ENCODE assay signal across 8 mouse cellular contexts in genomic region chr16:20621991-20622685, GRCm38 (mm10). TPM values are rescaled to one million over a fixed set of nuclear protein-coding genes. Genes with fewer than 3 reads are reported as not detected.
A peak's percentile ranks its signal among the peaks of the same experiment; 100 is the strongest.
DNase-seq lines count a peak whose midpoint lies in the region; ATAC-seq and TF ChIP-seq lines count a peak whose summit lies in the region.

No protein-coding gene starts in this region.

- WGBS in intestine, embryonic 16.5 days: under 1% methylated on average over 35 of the region's 37 CpGs
- WGBS in limb, embryonic 15.5 days: under 1% methylated on average over 37 of the region's 37 CpGs
- under 1% methylated on average over 36 of the region's 37 CpGs for WGBS in midbrain, embryonic 15.5 days
- under 1% methylated on average over 37 of the region's 37 CpGs for WGBS in stomach, embryonic 15.5 days

- ATAC-seq in Patski: peak; percentile 25
- ATAC-seq in granulocyte monocyte progenitor cell, adult 5-6 weeks (replicated peaks; ENCODE audit: poor library complexity, severe bottlenecking): peak; percentile 80
- ATAC-seq in intestine, embryonic 16.5 days: peak; percentile 81
- no peak for ATAC-seq in limb, embryonic 15.5 days (ENCODE audit: insufficient number of reproducible peaks, low FRiP score, low TSS enrichment, low read depth)
- ATAC-seq in midbrain, embryonic 15.5 days (replicated peaks): peak; percentile 79
- ATAC-seq in stomach, embryonic 15.5 days (ENCODE audit: insufficient read depth, low FRiP score, low read depth): peak; percentile 28; the same call in 1 of the 2 replicates

- TF ChIP-seq CTCF in Patski (IDR thresholded peaks at IDR 0.05): no peak

- H3K36me3 ChIP-seq in intestine, embryonic 16.5 days (ENCODE audit: control insufficient read depth, insufficient read depth, low read length): no peaks in the 10 kb centered on the region
- peaks cover 7% of the 10 kb centered on the region for H3K36me3 ChIP-seq in limb, embryonic 15.5 days
- no peaks in the 10 kb centered on the region; the same call in 1 of the 2 replicates for H3K36me3 ChIP-seq in midbrain, embryonic 15.5 days (replicated peaks)
- H3K36me3 ChIP-seq in stomach, embryonic 15.5 days: no peaks in the 10 kb centered on the region

- H3K9me3 ChIP-seq in intestine, embryonic 16.5 days (ENCODE audit: control insufficient read depth, low read length): no peaks in the 10 kb centered on the region
- H3K9me3 ChIP-seq in limb, embryonic 15.5 days: no peaks in the 10 kb centered on the region
- no peaks in the 10 kb centered on the region for H3K9me3 ChIP-seq in midbrain, embryonic 15.5 days
- H3K9me3 ChIP-seq in stomach, embryonic 15.5 days: no peaks in the 10 kb centered on the region

- POLR2A ChIA-PET in Patski (lab: Charles Lee): interaction anchor here (1.0 kb wide), 1 partner anchor 9 kb away, joined by 5 read pairs; no protein-coding TSS in a partner anchor

- peak overlapping the region; percentile 76 for H3K4me3 ChIP-seq in intestine, embryonic 16.5 days (ENCODE audit: low read length)
- peak overlapping the region; percentile 69 for H3K4me3 ChIP-seq in limb, embryonic 15.5 days
- peak overlapping the region; percentile 95 for H3K4me3 ChIP-seq in midbrain, embryonic 15.5 days
- H3K4me3 ChIP-seq in stomach, embryonic 15.5 days (replicated peaks): peak overlapping the region; percentile 67

- in situ Hi-C loops in Patski (cut with MboI; ENCODE audit: low pct_unique_long_range_greater_than_20kb): no loop called here

- H3K9ac ChIP-seq in intestine, embryonic 16.5 days (ENCODE audit: low read depth, low read length): peak overlapping the region; percentile 78
- peak overlapping the region; percentile 54; the same call in 1 of the 2 replicates for H3K9ac ChIP-seq in limb, embryonic 15.5 days
- peak overlapping the region; percentile 87 for H3K9ac ChIP-seq in midbrain, embryonic 15.5 days
- 0 out of 2 replicates have a peak overlapping the region, but pooled peaks have one; percentile 20 for H3K9ac ChIP-seq in stomach, embryonic 15.5 days

- H3K4me1 ChIP-seq in intestine, embryonic 16.5 days (ENCODE audit: control insufficient read depth, insufficient read depth, low read length): peaks cover 14% of the 10 kb centered on the region
- H3K4me1 ChIP-seq in limb, embryonic 15.5 days: peaks cover 35% of the 10 kb centered on the region
- H3K4me1 ChIP-seq in midbrain, embryonic 15.5 days: peaks cover 28% of the 10 kb centered on the region
- peaks cover 24% of the 10 kb centered on the region for H3K4me1 ChIP-seq in stomach, embryonic 15.5 days

- CTCF ChIA-PET in Patski (lab: Charles Lee): no interaction called here

- no peaks in the 10 kb centered on the region for H3K27me3 ChIP-seq in Patski
- H3K27me3 ChIP-seq in intestine, embryonic 16.5 days (replicated peaks; ENCODE audit: control insufficient read depth, insufficient read depth, low read length): peaks cover 14% of the 10 kb centered on the region
- peaks cover 50% of the 10 kb centered on the region for H3K27me3 ChIP-seq in limb, embryonic 15.5 days
- H3K27me3 ChIP-seq in midbrain, embryonic 15.5 days (replicated peaks): no peaks in the 10 kb centered on the region
- H3K27me3 ChIP-seq in stomach, embryonic 15.5 days (replicated peaks): peaks cover 32% of the 10 kb centered on the region

- DNase-seq in 3134 (ENCODE audit: extremely low read depth, insufficient read length, low spot score) (peak; percentile 92), Patski (ENCODE audit: low read depth, low spot score) (no peak)
- peak; percentile 37 to 64 for DNase-seq in cerebellum, postnatal 4 days (ENCODE audit: low spot score in 2 of 2)

- peak overlapping the region; percentile 99 for H3K4me2 ChIP-seq in intestine, embryonic 16.5 days (ENCODE audit: low read depth, low read length)
- peak overlapping the region; percentile 100 for H3K4me2 ChIP-seq in limb, embryonic 15.5 days
- peak overlapping the region; percentile 93 for H3K4me2 ChIP-seq in midbrain, embryonic 15.5 days
- H3K4me2 ChIP-seq in stomach, embryonic 15.5 days: peak overlapping the region; percentile 97

- H3K27ac ChIP-seq in intestine, embryonic 16.5 days (ENCODE audit: low read length): peak overlapping the region; percentile 22; the same call in 1 of the 2 replicates
- H3K27ac ChIP-seq in limb, embryonic 15.5 days: peak overlapping the region; percentile 48; the same call in 1 of the 2 replicates
- peak overlapping the region; percentile 93 for H3K27ac ChIP-seq in midbrain, embryonic 15.5 days
- H3K27ac ChIP-seq in stomach, embryonic 15.5 days: 0 out of 2 replicates have a peak overlapping the region, but pooled peaks have one; percentile 14

RNA-seq across cellular contexts. Expression of gene Camk2n2, which starts 1.1 kb away (rescaled TPM):
- polyA plus RNA-seq in Patski (2021): 11.5 TPM
- 0.56 TPM in 1 of 2 replicates, not detected in the other for total RNA-seq in granulocyte monocyte progenitor cell, adult 5-6 weeks (2014; fragmentation: Nextera tagmentation)
- 0.43 and 1.8 TPM in 2 replicates for total RNA-seq in granulocyte monocyte progenitor cell, adult 5-6 weeks (2017)
- polyA plus RNA-seq in intestine, embryonic 16.5 days (2015; fragmentation: Nextera tagmentation; extraction: Ambion mirVana): 0.38 and 0.40 TPM in 2 replicates
- polyA plus RNA-seq in limb, embryonic 15.5 days (2015; fragmentation: Nextera tagmentation; extraction: Ambion mirVana): 1.1 and 1.2 TPM in 2 replicates
- polyA plus RNA-seq in midbrain, embryonic 15.5 days (2015; fragmentation: Nextera tagmentation; extraction: Ambion mirVana): 33.5 and 35.8 TPM in 2 replicates
- 1.3 and 1.4 TPM in 2 replicates for polyA plus RNA-seq in stomach, embryonic 15.5 days (2015; fragmentation: Nextera tagmentation; extraction: Ambion mirVana)

RNA-seq across cellular contexts. Expression of gene Ece2, which starts 7.5 kb away (rescaled TPM):
- 0.12 TPM for polyA plus RNA-seq in Patski (2021)
- total RNA-seq in granulocyte monocyte progenitor cell, adult 5-6 weeks (2014; fragmentation: Nextera tagmentation): 0.77 TPM in 1 of 2 replicates, not detected in the other
- total RNA-seq in granulocyte monocyte progenitor cell, adult 5-6 weeks (2017): 1.3 TPM in 1 of 2 replicates, not detected in the other
- polyA plus RNA-seq in intestine, embryonic 16.5 days (2015; fragmentation: Nextera tagmentation; extraction: Ambion mirVana): 1.7 TPM in 2 replicates
- 5.3 and 6.3 TPM in 2 replicates for polyA plus RNA-seq in limb, embryonic 15.5 days (2015; fragmentation: Nextera tagmentation; extraction: Ambion mirVana)
- polyA plus RNA-seq in midbrain, embryonic 15.5 days (2015; fragmentation: Nextera tagmentation; extraction: Ambion mirVana): 17.1 and 19.9 TPM in 2 replicates
- 2.0 and 2.7 TPM in 2 replicates for polyA plus RNA-seq in stomach, embryonic 15.5 days (2015; fragmentation: Nextera tagmentation; extraction: Ambion mirVana)

RNA-seq across cellular contexts. Expression of gene Alg3, which starts 10.6 kb away (rescaled TPM):
- polyA plus RNA-seq in Patski (2021): 21.5 TPM
- total RNA-seq in granulocyte monocyte progenitor cell, adult 5-6 weeks (2014; fragmentation: Nextera tagmentation): 39.6 and 41.2 TPM in 2 replicates
- 18.2 and 25.2 TPM in 2 replicates for total RNA-seq in granulocyte monocyte progenitor cell, adult 5-6 weeks (2017)
- 44.3 and 47.5 TPM in 2 replicates for polyA plus RNA-seq in intestine, embryonic 16.5 days (2015; fragmentation: Nextera tagmentation; extraction: Ambion mirVana)
- 33.6 and 38.4 TPM in 2 replicates for polyA plus RNA-seq in limb, embryonic 15.5 days (2015; fragmentation: Nextera tagmentation; extraction: Ambion mirVana)
- 40.8 and 42.9 TPM in 2 replicates for polyA plus RNA-seq in midbrain, embryonic 15.5 days (2015; fragmentation: Nextera tagmentation; extraction: Ambion mirVana)
- polyA plus RNA-seq in stomach, embryonic 15.5 days (2015; fragmentation: Nextera tagmentation; extraction: Ambion mirVana): 38.3 and 39.6 TPM in 2 replicates

RNA-seq across cellular contexts. Expression of gene Gm49333, which starts 10.7 kb away (rescaled TPM):
- 0.03 TPM for polyA plus RNA-seq in Patski (2021)
- total RNA-seq in granulocyte monocyte progenitor cell, adult 5-6 weeks (2014; fragmentation: Nextera tagmentation): not detected in 2 replicates
- total RNA-seq in granulocyte monocyte progenitor cell, adult 5-6 weeks (2017): not detected in 2 replicates
- not detected in 2 replicates for polyA plus RNA-seq in intestine, embryonic 16.5 days (2015; fragmentation: Nextera tagmentation; extraction: Ambion mirVana)
- polyA plus RNA-seq in limb, embryonic 15.5 days (2015; fragmentation: Nextera tagmentation; extraction: Ambion mirVana): not detected in 2 replicates
- polyA plus RNA-seq in midbrain, embryonic 15.5 days (2015; fragmentation: Nextera tagmentation; extraction: Ambion mirVana): 0.21 TPM in 1 of 2 replicates, not detected in the other
- 0.15 TPM in 1 of 2 replicates, not detected in the other for polyA plus RNA-seq in stomach, embryonic 15.5 days (2015; fragmentation: Nextera tagmentation; extraction: Ambion mirVana)

RNA-seq across cellular contexts. Expression of gene Eef1akmt4, which starts 10.7 kb away (rescaled TPM):
- 8.6 TPM for polyA plus RNA-seq in Patski (2021)
- total RNA-seq in granulocyte monocyte progenitor cell, adult 5-6 weeks (2014; fragmentation: Nextera tagmentation): 34.5 and 65.8 TPM in 2 replicates
- total RNA-seq in granulocyte monocyte progenitor cell, adult 5-6 weeks (2017): 12.4 and 15.5 TPM in 2 replicates
- polyA plus RNA-seq in intestine, embryonic 16.5 days (2015; fragmentation: Nextera tagmentation; extraction: Ambion mirVana): 31.7 and 34.7 TPM in 2 replicates
- polyA plus RNA-seq in limb, embryonic 15.5 days (2015; fragmentation: Nextera tagmentation; extraction: Ambion mirVana): 29.6 and 29.7 TPM in 2 replicates
- polyA plus RNA-seq in midbrain, embryonic 15.5 days (2015; fragmentation: Nextera tagmentation; extraction: Ambion mirVana): 8.5 and 10.4 TPM in 2 replicates
- polyA plus RNA-seq in stomach, embryonic 15.5 days (2015; fragmentation: Nextera tagmentation; extraction: Ambion mirVana): 31.6 and 32.3 TPM in 2 replicates

Comparison
In these comparisons a context has a peak if more than half of its experiments do, and no peak if none do; other contexts are left out.
1. H3K27ac ChIP-seq: peak in every context shown above with its lines; median percentile 93 in midbrain, embryonic 15.5 days; 48 in limb, embryonic 15.5 days; 22 in intestine, embryonic 16.5 days; 14 in stomach, embryonic 15.5 days.
2. H3K9ac ChIP-seq: peak in every context shown above with its lines; median percentile 87 in midbrain, embryonic 15.5 days; 78 in intestine, embryonic 16.5 days; 54 in limb, embryonic 15.5 days; 20 in stomach, embryonic 15.5 days.